ENCODE assay signal across 9 mouse cellular contexts in genomic region chr4:132268871-132269739, GRCm38 (mm10). TPM values are rescaled to one million over a fixed set of nuclear protein-coding genes. Genes with fewer than 3 reads are reported as not detected.
DNase-seq lines count a peak whose midpoint lies in the region; ATAC-seq and TF ChIP-seq lines count a peak whose summit lies in the region.
"Had no signal": no experiment of that assay in that cellular context is flagged by ENCODE, and none has a peak within 500 bp of the region (broad histone marks: within the 10 kb centered on the region; RNA-seq: fewer than 3 reads in every experiment).

No protein-coding gene starts in this region.

- TF ChIP-seq CTCF in liver, adult 2 months (IDR thresholded peaks at IDR 0.05; ENCODE audit: low read depth, low read length): 0 out of 2 replicates have a peak, but pooled peaks have one; percentile 9

- no peaks in the 10 kb centered on the region for H3K36me3 ChIP-seq in liver, adult 2 months (ENCODE audit: control insufficient read depth, insufficient read depth, low read length)
- no peaks in the 10 kb centered on the region for H3K36me3 ChIP-seq in hindbrain, embryonic 13.5 days
- no peaks in the 10 kb centered on the region for H3K36me3 ChIP-seq in midbrain, embryonic 12.5 days

- no peak for TF ChIP-seq POLR2A in liver, adult 2 months (IDR thresholded peaks at IDR 0.05; ENCODE audit: extremely low read depth, insufficient read depth, low read length)

- peak overlapping the region; percentile 53; the same call in 1 of the 2 replicates for H3K4me2 ChIP-seq in hindbrain, embryonic 13.5 days
- no peak overlapping the region for H3K4me2 ChIP-seq in midbrain, embryonic 12.5 days (replicated peaks)

- no peaks in the 10 kb centered on the region for H3K9me3 ChIP-seq in hindbrain, embryonic 13.5 days
- H3K9me3 ChIP-seq in midbrain, embryonic 12.5 days: no peaks in the 10 kb centered on the region

- peak; percentile 61 for DNase-seq in liver, adult 2 months (ENCODE audit: extremely low read depth, low read depth, low spot score)
- no peak for DNase-seq in liver
- DNase-seq in ZHBTc4 (ENCODE audit: low read depth, low spot score): peak; percentile 49
- no peak for DNase-seq in adrenal gland, adult 2 months
- no peak for DNase-seq in right cerebral cortex, postnatal 36 days (ENCODE audit: low spot score in 2 of 2)
- no peak for DNase-seq in urinary bladder, postnatal 14 days (ENCODE audit: low spot score)

- no peak overlapping the region for H3K9ac ChIP-seq in liver, adult 2 months (ENCODE audit: low read depth, low read length)
- H3K9ac ChIP-seq in hindbrain, embryonic 13.5 days: no peak overlapping the region
- no peak overlapping the region for H3K9ac ChIP-seq in midbrain, embryonic 12.5 days (replicated peaks)

- no peaks in the 10 kb centered on the region for H3K27me3 ChIP-seq in liver, adult 2 months (ENCODE audit: control insufficient read depth, insufficient read depth, low read length)
- H3K27me3 ChIP-seq in hindbrain, embryonic 13.5 days: no peaks in the 10 kb centered on the region
- H3K27me3 ChIP-seq in midbrain, embryonic 12.5 days: no peaks in the 10 kb centered on the region; the same call in 1 of the 2 replicates

- ATAC-seq in hindbrain, embryonic 13.5 days (ENCODE audit: low FRiP score): no peak
- ATAC-seq in midbrain, embryonic 12.5 days (ENCODE audit: low FRiP score, low read depth): 0 out of 2 replicates have a peak, but pooled peaks have one; percentile 8

- H3K4me3 ChIP-seq in liver, adult 2 months (ENCODE audit: insufficient read depth, low read depth, low read length): no peak overlapping the region
- H3K4me3 ChIP-seq in hindbrain, embryonic 13.5 days: no peak overlapping the region
- H3K4me3 ChIP-seq in midbrain, embryonic 12.5 days: no peak overlapping the region

- H3K4me1 ChIP-seq in liver, adult 2 months (ENCODE audit: control insufficient read depth, insufficient read depth, low read length): no peaks in the 10 kb centered on the region
- peaks cover 15% of the 10 kb centered on the region for H3K4me1 ChIP-seq in hindbrain, embryonic 13.5 days (replicated peaks)
- peaks cover 13% of the 10 kb centered on the region for H3K4me1 ChIP-seq in midbrain, embryonic 12.5 days

- H3K79me2 ChIP-seq in liver, adult 2 months (ENCODE audit: control insufficient read depth, insufficient read depth, low read length): no peaks in the 10 kb centered on the region

- WGBS in liver, adult 2 months: 7% methylated on average over 6 of the region's 6 CpGs
- 12% methylated on average over 6 of the region's 6 CpGs for WGBS in hindbrain, embryonic 13.5 days
- 10% methylated on average over 6 of the region's 6 CpGs for WGBS in midbrain, embryonic 12.5 days

- no peak overlapping the region for H3K27ac ChIP-seq in liver, adult 2 months (replicated peaks; ENCODE audit: insufficient read depth, low read depth, low read length)
- H3K27ac ChIP-seq in hindbrain, embryonic 13.5 days: peak overlapping the region; percentile 94
- peak overlapping the region; percentile 91 for H3K27ac ChIP-seq in midbrain, embryonic 12.5 days (replicated peaks)

RNA-seq across cellular contexts. Expression of gene Taf12, which starts 5.1 kb away (rescaled TPM):
- 5.7 and 7.5 TPM in 2 replicates for total RNA-seq in liver, adult 2 months (2014; rRNA removed)
- 5.0 and 5.1 TPM in 2 replicates for polyA plus RNA-seq in liver, adult 2 months (2012; rRNA removed)
- polyA plus RNA-seq in hindbrain, embryonic 13.5 days (2015; fragmentation: Nextera tagmentation; extraction: Ambion mirVana): 44.6 and 49.0 TPM in 2 replicates
- polyA plus RNA-seq in midbrain, embryonic 12.5 days (2016; fragmentation: Nextera tagmentation; extraction: Ambion mirVana): 58.3 and 63.8 TPM in 2 replicates
- total RNA-seq in adrenal gland, adult 2 months (2021): 10 to 100 TPM; 28.3 to 41.5 TPM
- 1.5 and 2.5 TPM in 2 replicates for polyA plus RNA-seq in adrenal gland, adult 2 months (2012; rRNA removed)

RNA-seq across cellular contexts. Expression of gene Gmeb1, which starts 7.7 kb away (rescaled TPM):
- total RNA-seq in liver, adult 2 months (2014; rRNA removed): 3.3 and 5.4 TPM in 2 replicates
- 4.0 and 6.0 TPM in 2 replicates for polyA plus RNA-seq in liver, adult 2 months (2012; rRNA removed)
- polyA plus RNA-seq in hindbrain, embryonic 13.5 days (2015; fragmentation: Nextera tagmentation; extraction: Ambion mirVana): 47.1 and 48.7 TPM in 2 replicates
- polyA plus RNA-seq in midbrain, embryonic 12.5 days (2016; fragmentation: Nextera tagmentation; extraction: Ambion mirVana): 44.8 and 46.4 TPM in 2 replicates
- total RNA-seq in adrenal gland, adult 2 months (2021): 10 to 100 TPM; 16.2 to 19.5 TPM
- polyA plus RNA-seq in adrenal gland, adult 2 months (2012; rRNA removed): 8.5 and 12.2 TPM in 2 replicates

RNA-seq across cellular contexts. Expression of gene Rab42, which starts 34.1 kb away (rescaled TPM):
- 0.40 TPM in 1 of 2 replicates, not detected in the other for total RNA-seq in liver, adult 2 months (2014; rRNA removed)
- polyA plus RNA-seq in liver, adult 2 months (2012; rRNA removed): not detected in 2 replicates
- 0.80 and 0.84 TPM in 2 replicates for polyA plus RNA-seq in hindbrain, embryonic 13.5 days (2015; fragmentation: Nextera tagmentation; extraction: Ambion mirVana)
- 0.42 and 1.5 TPM in 2 replicates for polyA plus RNA-seq in midbrain, embryonic 12.5 days (2016; fragmentation: Nextera tagmentation; extraction: Ambion mirVana)
- total RNA-seq in adrenal gland, adult 2 months (2021): 1 to 10 TPM; 1.4 to 3.0 TPM
- polyA plus RNA-seq in adrenal gland, adult 2 months (2012; rRNA removed): 3.2 and 3.3 TPM in 2 replicates
- total RNA-seq: hematopoietic stem cell, adult 5-6 weeks had no signal

RNA-seq across cellular contexts. Expression of gene Ythdf2, which starts 57.0 kb away (rescaled TPM):
- total RNA-seq in liver, adult 2 months (2014; rRNA removed): 11.2 and 13.5 TPM in 2 replicates
- 10.5 and 13.1 TPM in 2 replicates for polyA plus RNA-seq in liver, adult 2 months (2012; rRNA removed)
- 134 and 137 TPM in 2 replicates for polyA plus RNA-seq in hindbrain, embryonic 13.5 days (2015; fragmentation: Nextera tagmentation; extraction: Ambion mirVana)
- 150 and 151 TPM in 2 replicates for polyA plus RNA-seq in midbrain, embryonic 12.5 days (2016; fragmentation: Nextera tagmentation; extraction: Ambion mirVana)
- total RNA-seq in adrenal gland, adult 2 months (2021): 10 to 100 TPM; 48.5 to 64.4 TPM
- 17.2 and 19.9 TPM in 2 replicates for polyA plus RNA-seq in adrenal gland, adult 2 months (2012; rRNA removed)

Comparison
In these comparisons a context has a peak if more than half of its experiments do, and no peak if none do; other contexts are left out.
1. DNase-seq: peak in liver, adult 2 months (single experiment) and ZHBTc4 (single experiment); none in liver (single experiment), adrenal gland, adult 2 months (single experiment), right cerebral cortex, postnatal 36 days (0 of 2) and urinary bladder, postnatal 14 days (single experiment).